Mouse (Mus musculus) C2C12 (cell line): ENCODE measurements around the gene Ctla2a. TPM values are rescaled to one million over a fixed set of nuclear protein-coding genes. Genes with fewer than 3 reads are reported as not detected.
"Not testable (repeated sequence)": the region's sequence is repeated elsewhere in the genome, so short reads cannot be mapped to it uniquely, and the experiment has no call there.

Experiments used
- H3K27me3 ChIP-seq: one replicate; pipeline ENCODE4 v1.6.1; 2011; ENCODE audit not compliant: control insufficient read depth, insufficient read depth, insufficient read length
- H3K36me3 ChIP-seq: one replicate; pipeline ENCODE4 v1.6.1; 2011; ENCODE audit not compliant: control insufficient read depth, insufficient read depth
- H3K4me3 ChIP-seq: one replicate; pipeline ENCODE4 v1.5.1; 2011; ENCODE audit warnings: mild to moderate bottlenecking, control low read depth; ENCODE audit not compliant: poor library complexity, insufficient read depth, severe bottlenecking
- H3K79me2 ChIP-seq: one replicate; pipeline ENCODE4 v1.6.1; 2011; ENCODE audit not compliant: control insufficient read depth, insufficient read depth
- H3K79me3 ChIP-seq: one replicate; pipeline ENCODE4 v1.6.1; 2011; ENCODE audit warnings: low read depth, control low read depth
- H3ac ChIP-seq: one replicate; pipeline ENCODE3; 2011; ENCODE audit warnings: low read depth; ENCODE audit not compliant: control insufficient read depth, insufficient read length
- CEBPB ChIP-seq: IDR thresholded peaks from one replicate; pipeline ENCODE4 v1.6.1; 2011; ENCODE audit warnings: low read depth, mild to moderate bottlenecking, control low read depth, moderate library complexity
- CTCF ChIP-seq: IDR thresholded peaks from one replicate; pipeline ENCODE4 v1.5.1; 2011; ENCODE audit not compliant: control insufficient read depth, insufficient read depth, insufficient read length
- FOSL1 ChIP-seq: IDR thresholded peaks from one replicate; pipeline ENCODE4 v1.8.0; 2011; ENCODE audit warnings: mild to moderate bottlenecking, low read length; ENCODE audit not compliant: poor library complexity, insufficient read depth, severe bottlenecking
- MAX ChIP-seq: IDR thresholded peaks from one replicate; pipeline ENCODE4 v1.6.1; 2011; ENCODE audit warnings: mild to moderate bottlenecking, control low read depth
- MYOD1 ChIP-seq: IDR thresholded peaks from one replicate; pipeline ENCODE4 v1.6.1; 2011; ENCODE audit warnings: low read depth; ENCODE audit not compliant: control insufficient read depth, insufficient read length
- MYOG ChIP-seq: IDR thresholded peaks from one replicate; pipeline ENCODE4 v1.6.1; 2011; ENCODE audit not compliant: control insufficient read depth, insufficient read length; ENCODE audit errors: extremely low read depth
- USF1 ChIP-seq: IDR thresholded peaks from one replicate; pipeline ENCODE4 v1.6.1; 2011; ENCODE audit warnings: low read depth, mild to moderate bottlenecking, control low read depth, moderate library complexity
- polyA plus RNA-seq: library from polyadenylated mRNA; unstranded; fragments of >200 nt; fragmentation: generic; extraction: Trizol; gene quantifications from one replicate; pipeline ENCODE4 v1.2.1, GENCODE M21; 2012; ENCODE audit warnings: missing spikeins

Gene Ctla2a
- polyA plus RNA-seq, 1 experiment, result 1.6 TPM

- Histone ChIP-seq H3K79me3 (no peaks in the 10 kb centered on the region), H3K27me3 (no peaks in the 10 kb centered on the region), H3K36me3 (no peaks in the 10 kb centered on the region), H3ac (no peak within 1 kb of the TSS), H3K4me3 (no peak within 1 kb of the TSS), H3K79me2 (no peaks in the 10 kb centered on the region)
- no peak for TF ChIP-seq FOSL1
- TF ChIP-seq MAX, result no peak
- TF ChIP-seq CTCF, result no peak
- TF ChIP-seq MYOG, result no peak
- TF ChIP-seq CEBPB, result no peak
- TF ChIP-seq USF1, result no peak
- no peak for TF ChIP-seq MYOD1
Measured at GRCm38 (mm10) chr13:60897328-60897727, 39.1 kb downstream of the Ctla2a start, which contains the start of gene Ctla2b. Gene Ctla2b (minus strand): TSS chr13:60897447.

- not testable (repeated sequence) for H3K79me2 ChIP-seq, H3K27me3 ChIP-seq, H3K4me3 ChIP-seq, H3K79me3 ChIP-seq, H3K36me3 ChIP-seq, H3ac ChIP-seq
Measured at GRCm38 (mm10) chr13:60896794-60897193, 39.6 kb downstream of the Ctla2a start, which contains the start of gene Gm49392. Gene Gm49392 (minus strand): TSS chr13:60896894.

GRCm38 (mm10) chr13:60895406-60896160, 40.8 kb downstream of the Ctla2a start:
- Histone ChIP-seq H3K4me3 (no peak overlapping the region), H3ac (no peak overlapping the region), H3K79me2 (no peaks in the 10 kb centered on the region), H3K79me3 (no peaks in the 10 kb centered on the region), H3K27me3 (no peaks in the 10 kb centered on the region), H3K36me3 (no peaks in the 10 kb centered on the region)
- TF ChIP-seq FOSL1 (no peak), MYOG (no peak), CEBPB (no peak), CTCF (no peak), USF1 (no peak), MYOD1 (no peak), MAX (no peak)

- no peak for TF ChIP-seq MYOG
- no peak for TF ChIP-seq CEBPB
- no peak overlapping the region for H3ac ChIP-seq
Measured at GRCm38 (mm10) chr13:60892301-60892700, 44.1 kb downstream of the Ctla2a start.

More at GRCm38 (mm10) chr13:60892301-60892700, 44.1 kb downstream of the Ctla2a start:
- Histone ChIP-seq H3K79me2 (no peaks in the 10 kb centered on the region), H3K79me3 (no peaks in the 10 kb centered on the region), H3K4me3 (no peak overlapping the region), H3K27me3 (no peaks in the 10 kb centered on the region), H3K36me3 (no peaks in the 10 kb centered on the region)

Other genes starting within 250 kb of the Ctla2a start
- gene BC051665, start 150.3 kb downstream of the Ctla2a start, polyA plus RNA-seq, result not detected
- gene Ctsll3, start 133.8 kb downstream of the Ctla2a start, polyA plus RNA-seq, result not detected
- gene 4930486L24Rik, start 72.2 kb downstream of the Ctla2a start, polyA plus RNA-seq, result 0.11 TPM
- 0.08 TPM for gene Gm49392, start 39.7 kb downstream of the Ctla2a start, polyA plus RNA-seq
- 0.57 TPM for gene Ctla2b, start 39.2 kb downstream of the Ctla2a start, polyA plus RNA-seq
- gene Tpbpb, start 31.7 kb downstream of the Ctla2a start, polyA plus RNA-seq, result not detected
- gene Gm49393, start 1.0 kb downstream of the Ctla2a start, polyA plus RNA-seq, result not detected
- 0.21 TPM for gene Gm49391, start 54 bp downstream of the Ctla2a start, polyA plus RNA-seq
- gene Tpbpa, start 5.4 kb upstream of the Ctla2a start, polyA plus RNA-seq, result not detected
- not detected for gene Ctsj, start 69.3 kb upstream of the Ctla2a start, polyA plus RNA-seq
- gene Ctsq, start 104.0 kb upstream of the Ctla2a start, polyA plus RNA-seq, result not detected
- not detected for gene Ctsr, start 227.6 kb upstream of the Ctla2a start, polyA plus RNA-seq